Mouse (Mus musculus) embryonic facial prominence, embryonic 14.5 days (tissue): ENCODE measurements around the gene Ano2. TPM values are rescaled to one million over a fixed set of nuclear protein-coding genes. Genes with fewer than 3 reads are reported as not detected.
A peak's percentile ranks its signal among the peaks of the same experiment; 100 is the strongest.

Source experiments
- ATAC-seq: fragments of 200-750 bp; cut with Nextera tagmentation; 2 replicates; pipeline ENCODE4 v1.8.0; 2017; ENCODE audit warnings: low read depth, moderate number of reproducible peaks, moderate TSS enrichment
- DNase-seq: peaks from one replicate; pipeline ENCODE4 v3.0.0-alpha.2; 2015; ENCODE audit warnings: low spot score
- H3K27ac ChIP-seq: fragments of 300-500 bp; sonication (generic); replicated peaks from 2 replicates; pipeline ENCODE4 v1.5.1; 2014; ENCODE audit warnings: low read depth, mild to moderate bottlenecking, low read length, moderate library complexity
- H3K27me3 ChIP-seq: fragments of 300-500 bp; sonication (generic); replicated peaks from 2 replicates; pipeline ENCODE4 v1.6.1; 2014; ENCODE audit warnings: low read length; ENCODE audit not compliant: control insufficient read depth, insufficient read depth
- H3K36me3 ChIP-seq: fragments of 300-500 bp; sonication (generic); 2 replicates; pipeline ENCODE4 v1.6.1; 2014; ENCODE audit warnings: low read length, mixed read lengths; ENCODE audit not compliant: control insufficient read depth, insufficient read depth
- H3K4me1 ChIP-seq: fragments of 300-500 bp; sonication (generic); 2 replicates; pipeline ENCODE4 v1.6.1; 2014; ENCODE audit warnings: antibody characterized with exemption, low read length; ENCODE audit not compliant: control insufficient read depth, insufficient read depth
- H3K4me2 ChIP-seq: fragments of 300-500 bp; sonication (generic); 2 replicates; pipeline ENCODE4 v1.6.1; 2014; ENCODE audit warnings: low read depth, mild to moderate bottlenecking, low read length, moderate library complexity, mixed read lengths
- H3K4me3 ChIP-seq: fragments of 300-500 bp; sonication (generic); 2 replicates; pipeline ENCODE4 v1.5.1; 2014; ENCODE audit warnings: low read depth, mild to moderate bottlenecking, low read length
- H3K9ac ChIP-seq: fragments of 300-500 bp; sonication (generic); 2 replicates; pipeline ENCODE4 v1.6.1; 2014; ENCODE audit warnings: low read depth, mild to moderate bottlenecking, low read length, moderate library complexity, mixed read lengths
- H3K9me3 ChIP-seq: fragments of 300-500 bp; sonication (generic); 2 replicates; pipeline ENCODE4 v1.6.1; 2016; ENCODE audit warnings: low read length; ENCODE audit not compliant: control insufficient read depth
- WGBS: fragments of 180-500 bp; shearing (Covaris S2); extraction: QIAGEN DNeasy Blood & Tissue Kit; methylation state at CpG from one replicate; pipeline ENCODE4 v1.1.7; 2014; 5-methylcytosine and 5-hydroxymethylcytosine counted together
- polyA plus RNA-seq: library from polyadenylated mRNA; unstranded; fragments of >200 nt; fragmentation: Nextera tagmentation; extraction: Ambion mirVana; gene quantifications from 2 replicates; pipeline ENCODE4 v1.2.1, GENCODE M21; 2014

Gene Ano2
- polyA plus RNA-seq, 1 experiment from 2014 or later, result 1.2 TPM

GRCm38 (mm10) chr6:125975788-125976465, 285.7 kb downstream of the Ano2 start:
- H3K27ac ChIP-seq, result no peak overlapping the region
- no peaks in the 10 kb centered on the region for H3K9me3 ChIP-seq
- H3K9ac ChIP-seq, result no peak overlapping the region
- H3K4me2 ChIP-seq, result no peak overlapping the region
- 29% methylated on average over 15 of the region's 15 CpGs for WGBS
- ATAC-seq (no peak), DNase-seq (peak; percentile 19)
- no peak overlapping the region for H3K4me3 ChIP-seq
- no peaks in the 10 kb centered on the region for H3K4me1 ChIP-seq
- H3K27me3 ChIP-seq, result no peaks in the 10 kb centered on the region
- H3K36me3 ChIP-seq, result no peaks in the 10 kb centered on the region

- no peaks in the 10 kb centered on the region for H3K9me3 ChIP-seq
- WGBS, result 84% methylated on average over 5 of the region's 5 CpGs
Measured at GRCm38 (mm10) chr6:125979601-125980000, 289.4 kb downstream of the Ano2 start.

DNA sequence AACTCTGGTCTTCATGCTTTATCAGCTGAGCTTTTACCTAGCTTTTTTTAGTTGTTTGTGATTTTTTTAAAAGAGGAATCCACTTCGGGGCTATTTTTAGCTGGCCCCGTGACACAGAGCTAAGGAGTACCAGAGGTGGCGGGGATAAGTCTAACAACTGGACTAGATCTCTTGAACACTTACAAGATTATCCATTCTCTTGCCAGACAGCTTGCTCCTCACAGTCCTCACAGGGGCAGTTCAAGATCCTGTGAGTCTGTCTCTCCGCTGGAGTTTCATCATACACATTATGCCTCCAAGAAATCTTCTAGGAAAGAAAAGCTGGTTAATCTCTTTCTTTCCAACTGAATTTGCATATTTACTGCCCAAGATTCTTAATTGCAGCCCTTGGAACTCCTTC, 293.8 kb downstream of the Ano2 start:
- no peaks in the 10 kb centered on the region for H3K36me3 ChIP-seq

More at GRCm38 (mm10) chr6:125979601-125980000, 289.4 kb downstream of the Ano2 start:
- Histone ChIP-seq H3K9ac (no peak overlapping the region), H3K27me3 (no peaks in the 10 kb centered on the region), H3K4me3 (no peak overlapping the region), H3K4me2 (no peak overlapping the region), H3K27ac (no peak overlapping the region), H3K4me1 (no peaks in the 10 kb centered on the region), H3K36me3 (no peaks in the 10 kb centered on the region)
- no peak for DNase-seq
- no peak for ATAC-seq

GRCm38 (mm10) chr6:125992731-125993130, 302.5 kb downstream of the Ano2 start:
- DNase-seq (no peak), ATAC-seq (no peak)
- Histone ChIP-seq H3K27me3 (no peaks in the 10 kb centered on the region), H3K4me3 (no peak overlapping the region), H3K36me3 (no peaks in the 10 kb centered on the region), H3K9me3 (no peaks in the 10 kb centered on the region), H3K27ac (no peak overlapping the region), H3K9ac (no peak overlapping the region), H3K4me1 (no peaks in the 10 kb centered on the region), H3K4me2 (no peak overlapping the region)
- WGBS, result 53% methylated on average over 6 of the region's 6 CpGs

More for the DNA sequence above, 293.8 kb downstream of the Ano2 start:
- Histone ChIP-seq H3K27me3 (no peaks in the 10 kb centered on the region), H3K4me1 (no peaks in the 10 kb centered on the region), H3K9ac (no peak overlapping the region), H3K27ac (no peak overlapping the region), H3K9me3 (no peaks in the 10 kb centered on the region), H3K4me3 (no peak overlapping the region), H3K4me2 (no peak overlapping the region)
- DNase-seq (no peak), ATAC-seq (no peak)
- 81% methylated on average over 4 of the region's 4 CpGs for WGBS

- no peaks in the 10 kb centered on the region for H3K36me3 ChIP-seq
- H3K4me2 ChIP-seq, result no peak overlapping the region
- no peaks in the 10 kb centered on the region for H3K27me3 ChIP-seq
- ATAC-seq (0 out of 2 replicates have a peak, but pooled peaks have one; percentile 28), DNase-seq (peak; percentile 20)
- H3K9ac ChIP-seq, result no peak overlapping the region
- H3K4me1 ChIP-seq, result peaks cover 18% of the 10 kb centered on the region
- WGBS, result 22% methylated on average over 2 of the region's 2 CpGs
- no peaks in the 10 kb centered on the region for H3K9me3 ChIP-seq
- H3K27ac ChIP-seq, result no peak overlapping the region
- no peak overlapping the region for H3K4me3 ChIP-seq
Measured at GRCm38 (mm10) chr6:126001797-126002196, 311.6 kb downstream of the Ano2 start.

- H3K27ac ChIP-seq, result peak overlapping the region; percentile 65
- ATAC-seq, result peak; percentile 92
- 13% methylated on average over 4 of the region's 4 CpGs for WGBS
- H3K4me2 ChIP-seq, result no peak overlapping the region
- peak; percentile 80 for DNase-seq
- no peaks in the 10 kb centered on the region for H3K36me3 ChIP-seq
- H3K27me3 ChIP-seq, result no peaks in the 10 kb centered on the region
- peaks cover 18% of the 10 kb centered on the region for H3K4me1 ChIP-seq
- H3K9ac ChIP-seq, result no peak overlapping the region
- no peak overlapping the region for H3K4me3 ChIP-seq
- no peaks in the 10 kb centered on the region for H3K9me3 ChIP-seq
Measured at GRCm38 (mm10) chr6:126003002-126003742, 313.0 kb downstream of the Ano2 start.

DNA sequence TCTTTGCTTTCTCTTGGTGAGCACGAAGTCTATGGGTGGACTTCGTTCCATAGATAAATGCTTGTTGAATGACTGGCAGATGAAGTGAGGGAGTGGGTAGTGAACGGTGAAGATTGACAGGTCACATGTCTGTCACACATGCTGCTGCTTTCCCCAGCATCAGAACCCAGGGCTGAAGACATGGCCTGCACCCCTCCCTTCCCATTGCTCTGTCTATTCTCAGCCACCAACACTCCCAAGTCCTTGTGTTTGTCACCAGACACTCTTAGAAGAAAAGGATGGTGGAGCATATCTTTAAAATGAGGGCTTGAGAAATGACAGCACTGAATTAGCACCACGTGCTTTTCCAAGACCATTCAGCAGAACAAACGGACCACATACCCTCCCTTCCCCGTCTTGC, 316.4 kb downstream of the Ano2 start:
- no peaks in the 10 kb centered on the region for H3K36me3 ChIP-seq
- WGBS, result 86% methylated on average over 6 of the region's 6 CpGs
- no peaks in the 10 kb centered on the region for H3K9me3 ChIP-seq
- DNase-seq (no peak), ATAC-seq (no peak)
- no peak overlapping the region for H3K4me2 ChIP-seq
- H3K27me3 ChIP-seq, result no peaks in the 10 kb centered on the region
- no peak overlapping the region for H3K4me3 ChIP-seq
- no peak overlapping the region for H3K9ac ChIP-seq
- H3K4me1 ChIP-seq, result peaks cover 16% of the 10 kb centered on the region
- no peak overlapping the region for H3K27ac ChIP-seq

DNA sequence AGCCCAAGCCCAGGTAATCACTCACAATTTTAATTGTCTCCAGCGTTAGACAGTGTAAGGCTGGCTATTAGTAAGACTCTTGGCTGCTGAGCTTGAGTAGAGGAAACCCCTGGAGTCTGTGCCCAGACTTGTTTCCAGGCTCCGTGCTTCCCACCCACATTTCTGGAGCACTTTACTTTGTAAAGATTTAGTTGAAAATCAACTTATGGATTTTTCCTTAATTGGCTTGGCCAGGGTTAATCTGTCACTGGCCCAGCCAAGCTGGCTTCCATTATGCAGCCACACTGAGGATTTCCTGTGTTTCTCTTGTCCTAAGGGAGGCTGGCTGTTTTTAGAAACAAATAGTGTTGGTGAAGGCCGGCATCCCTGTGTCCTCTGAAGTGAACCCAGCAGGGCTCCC, 318.9 kb downstream of the Ano2 start:
- no peak overlapping the region for H3K4me3 ChIP-seq
- ATAC-seq, result 0 out of 2 replicates have a peak, but pooled peaks have one; percentile 44
- H3K27me3 ChIP-seq, result no peaks in the 10 kb centered on the region
- WGBS, result 12% methylated on average over 3 of the region's 3 CpGs
- H3K9me3 ChIP-seq, result no peaks in the 10 kb centered on the region
- no peak overlapping the region for H3K9ac ChIP-seq
- H3K36me3 ChIP-seq, result no peaks in the 10 kb centered on the region
- H3K4me1 ChIP-seq, result no peaks in the 10 kb centered on the region; the same call in 1 of the 2 replicates
- peak; percentile 68 for DNase-seq
- no peak overlapping the region for H3K4me2 ChIP-seq
- no peak overlapping the region for H3K27ac ChIP-seq
